Mouse (Mus musculus) heart, postnatal 36 days (tissue): ENCODE data around the gene Muc20. TPM values are rescaled to one million over a fixed set of nuclear protein-coding genes. Genes with fewer than 3 reads are reported as not detected.

Experiments
- DNase-seq, 2 experiments: peaks; one replicate each; pipeline ENCODE4 v3.0.0; 2021 to 2022
- intact Hi-C: fragments of 180-260 bp; cut with DNase I; formaldehyde crosslinking; loops from one replicate; pipeline ENCODE4 v1.15.1; 2025
- total RNA-seq, 2 experiments: library from RNA; stranded (reverse); gene quantifications; 2 replicates each; pipeline ENCODE4 v1.2.3; 2021

Muc20 gene
- total RNA-seq, 2 experiments from 2014 or later: 0.14 to 0.25 TPM

- intact Hi-C loops: no loop called here
- DNase-seq: no peak
Observed at GRCm38 (mm10) chr16:32728240-32728639, 69.0 kb downstream of the Muc20 start.

Other genes with a start within 250 kb of the Muc20 start
- gene Tfrc, start 188.5 kb downstream of the Muc20 start, total RNA-seq: 100 to 1,000 TPM in 1 of 2 experiments, 10 to 100 TPM in 1; 55.9 to 114 TPM
- gene Tnk2, start 153.6 kb downstream of the Muc20 start, total RNA-seq: 10 to 100 TPM; 18.0 to 19.8 TPM
- under 1 TPM; 0.06 to 0.57 TPM for gene Muc4, start 61.5 kb downstream of the Muc20 start, total RNA-seq
- not detected for gene Smbd1, start 13.0 kb upstream of the Muc20 start, total RNA-seq
- 100 to 1,000 TPM in 1 of 2 experiments, 10 to 100 TPM in 1; 98.9 to 101 TPM for gene Fyttd1, start 80.1 kb upstream of the Muc20 start, total RNA-seq
- gene Rubcn, start 80.3 kb upstream of the Muc20 start, total RNA-seq: 10 to 100 TPM; 35.1 to 35.9 TPM
- gene Lrch3, start 116.7 kb upstream of the Muc20 start, total RNA-seq: 10 to 100 TPM; 24.6 to 25.4 TPM